Mouse (Mus musculus): ENCODE data around the gene Pcgf3. TPM values are rescaled to one million over a fixed set of nuclear protein-coding genes. Genes with fewer than 3 reads are reported as not detected.

Pcgf3 gene
- 5.2 and 5.4 TPM in 2 replicates for polyA plus RNA-seq (2012; rRNA removed)

DNA sequence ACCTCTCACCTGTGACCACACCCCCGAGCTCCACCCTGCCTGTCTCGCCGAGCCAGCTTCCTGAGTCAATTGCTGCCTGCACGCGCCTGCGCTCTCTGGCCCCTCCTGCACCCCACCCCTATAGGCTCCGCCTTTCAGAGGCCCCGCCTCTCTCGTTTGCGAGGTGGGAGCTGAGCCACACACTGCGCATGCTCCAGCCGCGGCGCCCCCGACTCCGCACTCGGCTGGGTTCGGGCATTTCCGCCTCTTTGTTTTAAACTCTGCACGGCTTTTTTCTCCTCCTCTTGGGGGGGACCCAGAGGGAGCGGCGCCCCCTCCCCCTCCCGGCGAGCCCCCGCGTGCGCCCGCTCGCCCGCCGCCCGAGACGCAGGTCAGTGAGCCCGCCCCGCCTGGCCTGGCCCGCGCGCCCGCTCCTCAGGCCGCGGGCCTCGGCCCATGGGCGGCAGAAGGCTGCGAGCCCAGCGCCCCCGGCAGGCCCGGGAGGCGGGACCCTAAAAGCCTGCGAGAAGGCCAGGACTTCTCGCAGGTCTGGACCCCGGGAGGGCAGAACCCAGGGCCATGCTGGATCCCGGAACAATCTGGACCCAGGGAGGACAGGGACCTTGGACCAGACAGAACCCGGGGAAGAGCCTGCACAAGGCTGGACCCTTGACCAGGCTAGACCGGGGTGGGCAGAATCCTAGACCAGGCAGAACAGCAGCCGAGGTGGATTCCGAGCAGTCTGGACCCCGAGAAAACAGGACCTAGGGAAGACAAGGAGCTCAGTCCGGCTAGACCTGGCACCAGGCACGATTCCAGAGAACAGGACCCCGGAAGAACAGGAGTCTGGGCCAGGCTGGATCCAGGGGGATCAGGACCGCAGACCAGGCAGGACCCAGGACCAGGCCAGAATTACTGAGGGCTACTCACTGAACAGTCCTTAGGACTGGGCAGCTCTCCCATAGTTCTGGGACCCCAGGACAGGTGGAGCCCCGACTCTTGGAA lies at the start of gene Pcgf3:
Gene Pcgf3 (plus strand): TSS at position 151 of the 984 bp plus-strand sequence.

DNA sequence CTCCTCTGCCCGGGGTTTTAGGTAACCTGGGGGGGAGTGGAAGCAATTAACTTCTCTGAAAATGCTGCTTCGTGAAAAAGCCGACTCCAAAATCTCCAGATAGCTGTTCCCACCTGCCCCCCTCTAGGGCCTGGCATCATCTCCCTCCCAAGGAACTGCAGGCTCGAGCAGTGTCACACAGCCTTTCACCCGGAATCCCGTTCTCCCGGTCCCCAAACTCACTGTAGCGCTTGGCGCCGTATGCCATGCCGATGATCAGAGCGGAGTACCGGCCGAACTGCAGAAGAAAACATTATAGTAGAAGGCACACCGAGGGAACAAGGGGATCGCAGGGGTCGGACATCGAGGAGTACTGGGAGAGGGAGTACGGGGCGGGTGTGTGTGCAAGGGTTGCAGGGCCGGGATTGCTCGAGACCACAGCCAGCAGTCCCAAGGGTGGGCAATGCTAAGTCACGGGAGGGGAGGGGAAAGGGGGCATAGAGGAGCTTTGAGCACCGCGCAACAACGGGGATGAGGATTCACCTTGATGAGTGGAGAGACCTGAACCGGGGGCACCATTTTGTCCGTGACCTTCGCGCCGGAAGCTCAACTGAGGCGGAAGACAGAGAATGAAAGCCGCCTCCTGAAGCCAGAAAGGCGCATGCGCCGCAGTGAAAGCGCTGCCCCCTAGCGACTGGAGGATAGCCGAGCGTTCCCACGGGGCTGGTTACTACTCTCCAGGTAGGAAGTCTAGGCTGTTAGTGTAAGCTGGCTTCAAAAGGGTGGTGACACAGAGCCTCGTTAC lies 27.0 kb upstream of the Pcgf3 start, which contains the start of gene Atp5k:
Gene Atp5k (minus strand): TSS at position 645 of the 784 bp plus-strand sequence.

DNA sequence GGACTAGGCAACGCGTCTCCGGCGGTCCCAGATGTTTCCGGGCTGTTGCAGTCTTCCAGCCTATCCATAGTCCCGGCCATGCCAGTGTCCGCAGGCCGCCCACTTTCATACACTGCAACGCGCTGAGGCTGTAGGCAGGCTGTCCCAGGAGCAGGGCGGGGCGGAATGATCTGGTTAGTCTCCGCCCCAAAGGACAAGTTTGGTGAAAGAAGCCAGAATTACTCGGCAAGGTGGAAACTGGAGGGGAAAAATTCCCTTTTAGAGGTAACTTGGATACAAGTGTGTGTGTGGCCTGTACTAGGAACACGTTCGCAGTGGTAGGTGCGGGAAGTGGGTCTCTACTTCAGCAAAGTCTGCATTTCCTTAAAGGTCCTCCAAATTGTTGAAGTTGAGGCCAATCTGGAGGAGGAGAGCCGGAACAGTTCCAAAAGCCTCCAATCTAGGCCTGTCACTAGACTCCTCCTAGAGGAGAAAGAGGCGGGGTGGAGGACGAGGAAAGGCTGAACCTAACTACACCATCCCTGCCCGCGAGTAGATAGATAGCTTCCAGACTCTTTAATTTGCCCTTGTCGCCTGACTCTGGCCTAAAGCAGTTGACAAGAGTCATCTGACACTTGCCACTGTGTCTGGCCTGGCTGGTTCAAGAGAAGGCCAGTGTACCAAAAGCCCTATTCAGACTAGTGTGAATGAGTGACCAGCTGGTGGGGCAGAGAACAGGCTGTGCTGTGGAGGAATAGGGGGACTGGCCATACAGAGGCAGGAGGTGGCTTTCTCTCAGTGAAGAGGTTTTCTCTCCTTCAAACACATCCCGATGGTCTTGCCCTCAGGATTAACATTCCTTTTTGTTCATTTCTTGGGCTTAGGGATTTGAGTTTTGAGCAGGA lies 12.0 kb upstream of the Pcgf3 start, which contains the start of gene Mfsd7a:
Gene Mfsd7a (minus strand): TSS at position 107 of the 884 bp plus-strand sequence.

DNA sequence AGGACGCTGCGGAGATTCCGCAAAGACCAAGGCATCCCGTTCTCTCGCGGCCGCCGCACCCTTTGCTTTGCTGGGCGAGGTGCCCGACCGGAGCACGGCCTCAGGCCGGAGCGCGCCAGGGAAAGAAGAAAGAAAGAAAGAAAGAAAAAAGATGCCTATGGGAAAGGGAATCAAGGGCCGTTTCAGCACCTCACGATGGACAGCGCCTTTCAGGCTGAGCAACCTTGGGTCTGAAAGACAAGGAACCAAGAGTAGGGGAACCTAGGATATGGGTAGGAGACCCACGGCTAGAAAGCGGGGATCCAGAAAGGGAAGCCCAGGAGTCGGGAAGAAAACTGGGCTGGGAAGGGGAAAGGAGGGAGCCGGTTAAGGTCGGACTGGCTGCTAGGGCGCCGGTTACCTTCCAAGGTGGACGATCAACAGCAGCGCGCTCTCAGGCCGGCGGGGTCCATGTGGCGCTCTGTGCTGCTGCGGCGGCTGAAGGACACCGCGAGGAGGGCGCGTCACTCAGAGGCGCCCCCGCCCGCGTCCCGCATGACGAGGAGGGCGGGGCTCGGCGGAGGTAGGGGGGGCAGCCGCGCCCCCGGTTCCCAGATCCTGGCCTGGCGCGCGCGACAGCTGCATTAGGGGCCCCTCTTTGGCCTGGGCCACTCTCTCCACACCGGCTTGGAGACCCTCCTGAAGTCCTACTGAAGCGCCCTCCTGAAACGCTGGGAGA lies 88.6 kb downstream of the Pcgf3 start, which contains the start of gene Cplx1:
Gene Cplx1 (minus strand): TSS at position 536 of the 718 bp plus-strand sequence.

Other genes with a start within 250 kb of the Pcgf3 start
- 16.6 and 20.4 TPM in 2 replicates for gene Dr1, start 192.3 kb upstream of the Pcgf3 start, polyA plus RNA-seq (2012; rRNA removed)
- gene Pigg, start 148.6 kb upstream of the Pcgf3 start, polyA plus RNA-seq (2012; rRNA removed), result 2.6 and 2.7 TPM in 2 replicates
- gene Gm42517, start 93.3 kb upstream of the Pcgf3 start, polyA plus RNA-seq (2012; rRNA removed), result 0.19 and 0.23 TPM in 2 replicates
- not detected in 2 replicates for gene Pde6b, start 72.8 kb upstream of the Pcgf3 start, polyA plus RNA-seq (2012; rRNA removed)
- 101 and 102 TPM in 2 replicates for gene Atp5k, start 26.8 kb upstream of the Pcgf3 start, polyA plus RNA-seq (2012; rRNA removed)
- gene Mfsd7a, start 12.3 kb upstream of the Pcgf3 start, polyA plus RNA-seq (2012; rRNA removed), result 0.29 and 0.40 TPM in 2 replicates
- gene Cplx1, start 88.8 kb downstream of the Pcgf3 start, polyA plus RNA-seq (2012; rRNA removed), result 0.01 TPM in 2 replicates
- gene Gak, start 168.5 kb downstream of the Pcgf3 start, polyA plus RNA-seq (2012; rRNA removed), result 19.7 and 21.5 TPM in 2 replicates
- 7.4 and 8.8 TPM in 2 replicates for gene Tmem175, start 168.5 kb downstream of the Pcgf3 start, polyA plus RNA-seq (2012; rRNA removed)
- gene Idua, start 199.1 kb downstream of the Pcgf3 start, polyA plus RNA-seq (2012; rRNA removed), result 2.4 and 3.3 TPM in 2 replicates
- gene Dgkq, start 208.4 kb downstream of the Pcgf3 start, polyA plus RNA-seq (2012; rRNA removed), result 4.6 and 5.9 TPM in 2 replicates
- 11.9 and 13.6 TPM in 2 replicates for gene Slc26a1, start 214.3 kb downstream of the Pcgf3 start, polyA plus RNA-seq (2012; rRNA removed)
- gene Fgfrl1, start 231.2 kb downstream of the Pcgf3 start, polyA plus RNA-seq (2012; rRNA removed), result 11.8 and 12.3 TPM in 2 replicates

All from liver, embryonic 14 days (tissue).